Mouse (Mus musculus): Measurements from ENCODE around the gene Pgm5. TPM values are rescaled to one million over a fixed set of nuclear protein-coding genes. Genes with fewer than 3 reads are reported as not detected.

Pgm5 gene
- polyA plus RNA-seq, 1 experiment, result 279 TPM

DNA sequence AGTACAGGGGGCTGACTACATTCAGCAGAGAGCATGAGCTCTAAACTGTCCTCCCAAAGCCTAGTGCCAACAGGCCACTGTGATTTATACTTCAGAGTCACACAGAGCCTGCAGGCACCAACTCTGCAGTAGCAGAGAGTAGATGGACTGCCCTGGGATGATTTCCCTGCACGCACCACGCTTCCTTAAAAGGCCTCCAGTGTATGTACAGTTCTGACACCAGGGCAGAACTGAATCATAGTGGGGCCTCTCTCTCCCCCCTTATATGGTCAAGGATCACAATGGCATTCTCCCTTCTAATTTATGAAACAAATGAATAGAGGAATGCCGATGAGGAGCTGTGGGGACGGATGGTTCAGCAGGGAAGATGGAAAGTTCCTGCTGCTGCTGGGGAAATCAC is 91.3 kb downstream of the Pgm5 start:
- DNase-seq (ENCODE audit: low spot score), result no peak

DNA sequence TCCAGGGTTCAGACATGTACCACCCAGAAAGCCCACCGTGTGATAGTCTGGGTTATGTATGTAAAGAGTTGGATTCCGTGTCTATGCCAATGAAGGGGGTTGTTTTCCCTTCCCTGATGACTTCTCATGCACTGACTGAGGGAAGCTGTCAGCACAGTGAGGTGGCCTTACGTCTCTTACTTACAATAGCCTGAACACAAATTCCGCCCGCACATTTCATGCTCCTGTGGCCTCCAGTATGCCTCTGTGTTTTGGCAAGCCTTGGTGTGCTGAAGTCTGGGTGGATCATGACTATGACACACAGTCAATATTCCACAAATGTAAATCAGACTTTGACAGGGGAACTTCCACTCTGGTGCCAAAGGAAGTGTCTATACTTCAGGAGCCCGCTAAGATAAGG is 94.3 kb downstream of the Pgm5 start:
- DNase-seq (ENCODE audit: low spot score), result no peak

- no peak for DNase-seq (ENCODE audit: low spot score)
These were observed 99.0 kb downstream of the Pgm5 start for GRCm38 (mm10) chr19:24762473-24763149.

- DNase-seq (ENCODE audit: low spot score), result no peak
These were observed 105.0 kb downstream of the Pgm5 start for GRCm38 (mm10) chr19:24756627-24757026.

- DNase-seq (ENCODE audit: low spot score), result no peak
These were observed 107.2 kb downstream of the Pgm5 start for GRCm38 (mm10) chr19:24754440-24754785.

- DNase-seq (ENCODE audit: low spot score), result no peak
These were observed 107.8 kb downstream of the Pgm5 start for GRCm38 (mm10) chr19:24753617-24754439.

DNA sequence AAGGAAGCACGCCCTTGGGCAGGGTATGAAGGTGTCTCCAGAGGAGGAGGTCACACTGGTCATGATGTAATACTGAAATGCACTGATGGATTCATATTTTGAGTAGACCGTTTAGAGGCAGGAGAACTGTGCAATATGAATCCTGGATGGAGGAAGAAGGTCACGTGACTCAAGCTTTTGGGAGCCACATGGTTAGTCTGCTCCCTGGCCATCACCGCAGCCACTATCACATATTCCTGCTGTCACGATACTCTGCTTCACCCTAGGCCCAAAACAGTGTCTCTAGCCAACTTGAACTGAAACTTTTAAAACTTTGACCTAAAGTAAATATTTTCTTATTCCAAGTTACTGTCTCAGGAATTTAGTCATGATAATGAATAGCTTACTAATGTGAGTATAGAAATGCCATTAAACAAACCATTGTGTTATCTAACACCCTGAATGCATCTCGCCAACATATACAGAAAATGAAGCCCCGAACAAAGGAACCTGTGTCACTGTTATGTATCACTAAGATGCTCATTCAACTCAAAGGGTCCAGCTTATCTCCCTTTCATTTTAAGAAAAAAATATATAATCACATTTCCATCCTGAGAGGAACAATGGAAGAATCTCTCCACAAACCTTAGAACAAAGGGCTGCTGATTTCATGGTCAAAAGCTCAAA is 108.6 kb downstream of the Pgm5 start:
- DNase-seq (ENCODE audit: low spot score), result no peak

DNA sequence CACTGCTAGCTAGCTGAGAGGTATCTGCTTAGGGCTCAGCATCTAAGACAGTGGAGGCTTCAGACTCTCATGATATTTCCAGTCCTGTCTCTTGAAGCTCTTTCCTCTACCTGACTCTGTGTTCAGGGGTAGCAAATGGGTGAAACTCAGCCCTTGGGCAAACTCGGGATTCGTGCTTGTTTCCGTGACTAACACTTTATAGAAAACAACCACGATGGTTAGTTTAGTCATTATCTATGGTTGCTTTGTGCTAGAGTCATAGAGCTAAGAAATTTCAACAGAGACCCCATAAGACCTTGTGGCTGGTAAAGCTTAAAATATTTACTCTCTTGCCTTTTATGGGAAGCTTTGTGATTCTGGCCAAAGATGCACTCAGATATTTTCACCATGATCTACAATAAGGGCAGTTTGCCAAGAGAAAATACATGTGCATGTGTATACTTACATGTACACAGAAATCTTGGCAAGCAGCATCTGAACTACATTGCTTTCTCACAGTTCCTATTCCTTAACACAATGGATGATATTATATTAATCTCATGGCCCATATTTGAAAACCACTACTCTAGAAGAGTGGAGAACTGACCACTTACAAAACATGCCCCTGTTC is 115.3 kb downstream of the Pgm5 start:
- DNase-seq (ENCODE audit: low spot score), result no peak

DNA sequence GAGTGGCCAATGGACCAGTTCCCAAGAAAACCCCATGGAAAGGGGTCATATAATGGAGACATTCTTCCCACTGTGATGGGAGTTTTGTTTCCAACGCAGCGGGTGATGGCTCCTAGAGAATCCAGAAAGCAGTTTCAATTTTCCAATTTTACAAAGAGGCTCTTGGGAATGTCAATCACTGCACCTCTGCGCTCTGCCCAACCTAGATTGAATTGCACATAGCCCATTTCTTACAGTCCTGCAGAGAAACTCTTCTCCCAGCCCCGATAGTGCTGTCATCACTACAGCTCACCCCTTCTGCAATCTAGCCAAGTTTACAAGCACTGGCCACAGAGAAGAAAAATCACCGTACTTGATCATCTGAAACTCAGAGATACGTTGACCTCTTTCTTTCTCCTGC is 119.0 kb downstream of the Pgm5 start:
- DNase-seq (ENCODE audit: low spot score), result no peak

- no peak for DNase-seq (ENCODE audit: low spot score)
These were observed 122.9 kb downstream of the Pgm5 start for GRCm38 (mm10) chr19:24738786-24739185.

DNA sequence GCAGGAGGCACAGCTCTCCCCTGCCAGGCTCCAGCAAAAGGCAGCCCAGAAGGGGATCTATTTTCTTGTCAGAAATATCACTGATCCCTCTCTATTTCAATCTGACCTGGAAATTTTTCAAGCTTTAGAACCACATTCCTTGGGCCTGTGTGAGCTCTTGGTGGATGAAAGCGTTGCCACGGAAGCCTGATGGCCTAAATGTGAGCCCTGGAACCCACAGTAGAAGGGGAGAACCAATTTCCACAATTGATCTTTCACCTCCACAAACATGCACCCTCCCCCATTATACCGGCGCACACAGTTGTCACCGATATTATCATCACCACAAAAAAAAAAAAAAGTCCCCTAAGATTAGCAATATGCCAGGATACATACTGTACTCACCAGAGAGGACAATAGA is 123.6 kb downstream of the Pgm5 start:
- DNase-seq (ENCODE audit: low spot score), result no peak

DNA sequence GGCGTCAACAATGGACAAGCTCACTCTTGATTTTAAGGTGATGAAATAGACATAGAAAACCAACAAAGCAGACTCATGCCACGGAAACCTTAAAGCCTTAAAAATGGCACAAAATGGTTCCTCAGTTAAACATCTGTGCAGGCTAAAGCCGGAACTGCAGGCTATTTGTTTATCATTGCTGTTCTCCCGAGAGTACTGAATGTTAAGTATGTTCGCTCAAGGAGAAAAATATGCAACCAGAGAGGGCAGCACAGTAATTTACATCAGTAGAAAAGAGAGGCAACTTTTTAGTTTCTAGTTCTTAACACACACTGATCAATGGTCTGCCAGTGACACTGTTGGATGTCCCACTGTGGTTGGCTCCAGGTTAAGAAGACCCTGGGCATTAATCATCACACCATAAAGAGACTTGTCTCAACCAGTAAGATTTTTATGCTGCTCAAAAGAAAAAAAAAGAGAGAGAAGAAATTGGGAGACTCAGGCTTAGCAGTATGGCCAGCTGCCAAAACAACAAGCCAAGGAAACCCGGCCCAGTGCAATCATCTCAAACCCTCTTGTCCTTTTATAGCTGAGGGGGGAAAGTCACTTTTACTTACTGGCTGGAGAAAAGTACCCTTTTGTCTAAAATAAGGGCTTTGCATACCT is 126.0 kb downstream of the Pgm5 start:
- DNase-seq (ENCODE audit: low spot score), result no peak

GRCm38 (mm10) chr19:24730661-24731060 is 131.0 kb downstream of the Pgm5 start:
- no peak for DNase-seq (ENCODE audit: low spot score)

DNA sequence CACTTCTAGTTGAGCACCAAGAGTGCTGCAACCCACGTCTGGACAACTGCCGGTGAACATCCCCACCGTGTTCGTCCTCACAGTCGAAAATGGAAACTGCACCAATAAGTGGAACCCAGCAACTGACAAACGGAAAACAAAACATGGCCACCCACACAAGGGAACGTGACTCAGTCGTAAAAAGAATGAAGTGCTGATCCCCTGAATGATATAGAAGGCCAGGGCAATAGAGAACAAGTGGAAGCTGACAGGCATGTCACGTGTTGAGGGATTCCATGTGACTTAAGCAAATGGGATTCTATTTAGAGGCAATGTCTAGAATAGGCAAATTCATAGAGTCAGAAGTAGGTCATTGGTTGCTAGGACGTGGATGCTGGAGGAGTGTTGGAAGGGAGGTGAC is 137.3 kb downstream of the Pgm5 start:
- DNase-seq (ENCODE audit: low spot score), result no peak

GRCm38 (mm10) chr19:24720448-24720847 is 141.2 kb downstream of the Pgm5 start:
- no peak for DNase-seq (ENCODE audit: low spot score)

DNA sequence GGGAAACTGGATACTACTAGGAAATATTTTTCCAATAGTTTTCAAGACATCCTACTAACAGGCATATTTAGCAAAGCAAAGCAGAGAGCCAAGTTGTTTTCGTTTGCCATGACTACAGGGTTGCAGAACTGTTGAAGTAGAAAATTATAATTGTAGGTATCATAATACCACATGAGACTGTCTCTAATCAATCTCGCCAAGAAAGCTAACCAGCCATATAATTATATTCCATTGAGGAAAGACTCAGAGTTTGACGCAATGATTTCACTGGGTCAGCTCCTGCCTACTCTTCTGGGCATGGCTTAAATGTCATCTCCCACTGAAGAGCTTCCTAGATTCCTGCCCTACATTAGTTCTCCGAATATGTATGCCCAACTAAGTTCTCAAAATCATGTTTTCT is 142.2 kb downstream of the Pgm5 start:
- no peak for DNase-seq (ENCODE audit: low spot score)

GRCm38 (mm10) chr19:24718021-24718420 is 143.6 kb downstream of the Pgm5 start:
- DNase-seq (ENCODE audit: low spot score), result no peak

DNA sequence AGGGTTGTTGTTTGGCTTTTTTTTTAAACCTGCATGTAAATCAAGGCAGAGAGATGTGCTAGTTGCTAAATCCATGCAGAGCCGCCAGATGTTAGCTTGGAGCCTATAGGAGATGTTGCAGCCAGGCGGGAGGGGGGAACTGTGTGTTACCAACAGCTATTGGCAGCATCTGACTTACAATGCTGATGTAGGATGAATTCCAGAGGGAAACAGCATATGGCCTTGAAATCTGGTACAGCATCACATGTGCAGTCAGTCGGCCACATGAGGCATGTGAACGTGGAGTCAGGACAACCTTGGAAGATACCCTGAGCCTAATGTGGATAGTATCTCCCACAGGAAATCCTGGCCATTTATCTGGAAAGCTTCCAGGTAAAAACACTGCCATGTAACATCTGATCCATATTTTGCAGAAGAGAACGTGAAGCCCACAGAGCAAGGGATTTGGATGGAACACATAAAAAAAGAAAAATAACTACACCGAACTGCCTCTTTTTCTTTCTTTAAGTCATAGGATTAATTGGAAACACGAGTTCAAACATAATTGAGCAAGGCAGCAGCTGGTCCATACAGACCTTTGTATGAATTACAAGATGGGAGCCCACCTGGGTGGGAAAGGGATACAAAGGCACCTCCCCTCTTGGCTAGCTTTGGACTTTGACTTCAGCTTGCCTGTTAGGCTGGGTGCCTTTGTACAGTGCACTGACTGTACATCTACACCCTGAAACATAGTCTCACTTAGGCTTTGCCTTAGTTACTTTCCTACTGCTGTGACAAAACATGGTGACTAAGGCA is 145.2 kb downstream of the Pgm5 start:
- no peak for DNase-seq (ENCODE audit: low spot score)

DNA sequence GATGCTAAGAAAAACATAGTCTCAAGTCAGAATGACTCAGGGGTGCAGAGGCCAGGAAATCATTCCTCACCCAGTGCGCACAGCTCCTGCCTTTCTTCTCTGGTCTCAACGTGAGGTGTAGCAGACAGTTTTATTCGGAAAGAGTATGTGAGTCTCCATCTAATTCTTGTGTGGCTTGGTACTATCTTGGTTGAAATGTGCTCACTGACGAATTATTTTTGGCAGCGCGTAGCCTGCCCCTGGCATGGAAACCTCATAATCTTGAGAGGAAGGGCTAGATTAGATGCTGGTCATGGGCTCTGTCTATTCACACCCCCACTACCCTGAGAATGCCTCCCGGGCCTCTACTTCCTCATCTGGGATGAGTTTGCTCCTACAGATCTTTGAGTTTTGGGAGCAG is 153.6 kb downstream of the Pgm5 start:
- DNase-seq (ENCODE audit: low spot score), result no peak

DNA sequence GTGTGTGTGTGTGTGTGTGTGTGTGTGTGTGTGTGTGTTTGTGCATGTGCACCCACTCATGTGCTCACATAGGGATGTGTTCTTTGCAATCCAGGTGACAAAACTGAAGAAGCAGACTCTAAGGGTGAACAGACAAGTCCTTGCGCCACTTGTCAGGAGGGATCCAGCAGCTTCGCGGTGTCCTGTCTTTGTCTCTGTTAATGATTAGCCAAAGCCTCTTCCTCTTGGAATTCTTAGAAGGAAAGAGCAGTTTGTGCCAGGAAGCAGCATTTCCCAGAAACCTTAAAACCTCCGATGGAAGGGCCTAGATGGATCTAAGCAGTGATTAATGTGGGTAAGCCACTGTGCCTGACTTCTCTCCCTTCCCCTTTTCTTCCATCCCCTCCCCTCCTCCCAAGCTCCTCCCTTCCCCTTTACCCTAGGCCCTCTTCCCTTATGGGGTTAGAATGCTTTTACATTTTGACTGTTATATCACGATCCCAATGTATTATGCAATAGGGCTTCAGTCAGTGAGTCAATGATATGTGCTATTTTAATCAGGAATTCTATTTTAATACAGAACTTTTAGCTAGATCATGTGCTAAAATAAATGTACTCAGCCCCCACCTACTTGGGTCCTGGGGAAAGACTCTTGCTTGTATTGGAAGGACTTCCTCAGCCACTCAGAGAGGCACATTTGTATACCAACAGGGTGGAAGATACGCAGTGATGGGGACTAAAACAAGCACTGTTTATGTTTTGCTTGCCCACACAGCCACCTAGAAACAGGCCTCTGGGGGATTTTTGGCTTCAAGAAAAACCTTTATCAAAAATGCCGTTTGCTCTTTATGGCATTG is 154.4 kb downstream of the Pgm5 start:
- DNase-seq (ENCODE audit: low spot score), result no peak

All from urinary bladder, adult 2 months (tissue).